Mouse (Mus musculus): ENCODE data around the gene Fam20b.

GRCm38 (mm10) chr1:156764584-156764983 lies 45.7 kb upstream of the Fam20b start:
- TF ChIP-seq CTCF (IDR thresholded peaks at IDR 0.05; ENCODE audit: borderline replicate concordance, insufficient read depth, low read depth, low read length) (no peak), POLR2A (IDR thresholded peaks at IDR 0.05; ENCODE audit: borderline replicate concordance, insufficient read depth, low read length) (no peak)

Measured in cerebellum, adult 2 months (tissue).